Mouse (Mus musculus): Measurements from ENCODE around the gene Fcer2a. TPM values are rescaled to one million over a fixed set of nuclear protein-coding genes. Genes with fewer than 3 reads are reported as not detected.
A peak's percentile ranks its signal among the peaks of the same experiment; 100 is the strongest.

The Fcer2a gene
- total RNA-seq (2014; rRNA removed): not detected in 2 replicates
- 0.20 and 0.24 TPM in 2 replicates for polyA plus RNA-seq (2015; fragmentation: Nextera tagmentation; extraction: Ambion mirVana)

GRCm38 (mm10) chr8:3694121-3694520 lies at the start of gene Fcer2a:
TSS of gene Fcer2a (minus strand) at chr8:3694175.
- no peak for ATAC-seq
- H3K4me1 ChIP-seq (ENCODE audit: insufficient read depth): no peaks in the 10 kb centered on the region
- no peak within 1 kb of the TSS for H3K9ac ChIP-seq
- 83% methylated on average over 3 of the region's 3 CpGs for WGBS
- no peaks in the 10 kb centered on the region for H3K9me3 ChIP-seq (ENCODE audit: low read length)
- no peak within 1 kb of the TSS for H3K4me2 ChIP-seq (ENCODE audit: low read depth)
- no peak within 1 kb of the TSS for H3K4me3 ChIP-seq (ENCODE audit: low read depth, low read length)
- H3K36me3 ChIP-seq (ENCODE audit: insufficient read depth): no peaks in the 10 kb centered on the region
- TF ChIP-seq CTCF (IDR thresholded peaks at IDR 0.05; ENCODE audit: low read depth): no peak
- no peaks in the 10 kb centered on the region; the same call in 1 of the 2 replicates for H3K27me3 ChIP-seq (ENCODE audit: insufficient read depth, low read length)
- no peak within 1 kb of the TSS for H3K27ac ChIP-seq (ENCODE audit: low read depth, low read length)
- DNase-seq: no peak

- no peak for ATAC-seq
- Histone ChIP-seq H3K27me3 (ENCODE audit: insufficient read depth, low read length) (no peaks in the 10 kb centered on the region), H3K27ac (ENCODE audit: low read depth, low read length) (no peak overlapping the region), H3K4me3 (ENCODE audit: low read depth, low read length) (no peak overlapping the region), H3K9ac (no peak overlapping the region), H3K9me3 (ENCODE audit: low read length) (no peaks in the 10 kb centered on the region), H3K36me3 (ENCODE audit: insufficient read depth) (no peaks in the 10 kb centered on the region), H3K4me2 (ENCODE audit: low read depth) (no peak overlapping the region), H3K4me1 (ENCODE audit: insufficient read depth) (no peaks in the 10 kb centered on the region)
- 93% methylated on average over 2 of the region's 2 CpGs for WGBS
- no peak for DNase-seq
- no peak for TF ChIP-seq CTCF (IDR thresholded peaks at IDR 0.05; ENCODE audit: low read depth)
These were observed 43.0 kb upstream of the Fcer2a start for GRCm38 (mm10) chr8:3736947-3737346.

- Histone ChIP-seq H3K9me3 (ENCODE audit: low read length) (no peaks in the 10 kb centered on the region), H3K36me3 (ENCODE audit: insufficient read depth) (no peaks in the 10 kb centered on the region), H3K4me2 (ENCODE audit: low read depth) (no peak overlapping the region), H3K4me3 (ENCODE audit: low read depth, low read length) (no peak overlapping the region), H3K4me1 (ENCODE audit: insufficient read depth) (no peaks in the 10 kb centered on the region), H3K27me3 (ENCODE audit: insufficient read depth, low read length) (no peaks in the 10 kb centered on the region), H3K27ac (ENCODE audit: low read depth, low read length) (no peak overlapping the region), H3K9ac (no peak overlapping the region)
- no peak for TF ChIP-seq CTCF (IDR thresholded peaks at IDR 0.05; ENCODE audit: low read depth)
- no peak for DNase-seq
- no peak for ATAC-seq
- 91% methylated on average over 2 of the region's 2 CpGs for WGBS
These were observed 41.6 kb upstream of the Fcer2a start for GRCm38 (mm10) chr8:3735599-3735998.

GRCm38 (mm10) chr8:3734084-3734483 lies 40.1 kb upstream of the Fcer2a start:
- no peaks in the 10 kb centered on the region for H3K9me3 ChIP-seq (ENCODE audit: low read length)
- H3K4me3 ChIP-seq (ENCODE audit: low read depth, low read length): no peak overlapping the region
- ATAC-seq (no peak), DNase-seq (no peak)
- TF ChIP-seq CTCF (IDR thresholded peaks at IDR 0.05; ENCODE audit: low read depth): no peak
- H3K27ac ChIP-seq (ENCODE audit: low read depth, low read length): no peak overlapping the region
- H3K4me1 ChIP-seq (ENCODE audit: insufficient read depth): no peaks in the 10 kb centered on the region
- H3K4me2 ChIP-seq (ENCODE audit: low read depth): no peak overlapping the region
- WGBS: 40% methylated on average over 1 of the region's 1 CpGs
- H3K36me3 ChIP-seq (ENCODE audit: insufficient read depth): no peaks in the 10 kb centered on the region
- H3K27me3 ChIP-seq (ENCODE audit: insufficient read depth, low read length): no peaks in the 10 kb centered on the region
- no peak overlapping the region for H3K9ac ChIP-seq

GRCm38 (mm10) chr8:3721041-3721440 lies 27.1 kb upstream of the Fcer2a start:
- no peaks in the 10 kb centered on the region for H3K9me3 ChIP-seq (ENCODE audit: low read length)
- H3K27me3 ChIP-seq (ENCODE audit: insufficient read depth, low read length): no peaks in the 10 kb centered on the region
- no peaks in the 10 kb centered on the region for H3K36me3 ChIP-seq (ENCODE audit: insufficient read depth)
- no peak overlapping the region for H3K4me3 ChIP-seq (ENCODE audit: low read depth, low read length)
- no peaks in the 10 kb centered on the region for H3K4me1 ChIP-seq (ENCODE audit: insufficient read depth)
- 9% methylated on average over 1 of the region's 1 CpGs for WGBS
- no peak for TF ChIP-seq CTCF (IDR thresholded peaks at IDR 0.05; ENCODE audit: low read depth)
- no peak overlapping the region for H3K27ac ChIP-seq (ENCODE audit: low read depth, low read length)
- DNase-seq (peak; percentile 3), ATAC-seq (no peak)
- no peak overlapping the region for H3K9ac ChIP-seq
- no peak overlapping the region for H3K4me2 ChIP-seq (ENCODE audit: low read depth)

- Histone ChIP-seq H3K4me3 (ENCODE audit: low read depth, low read length) (no peak within 1 kb of the TSS), H3K27me3 (ENCODE audit: insufficient read depth, low read length) (no peaks in the 10 kb centered on the region), H3K27ac (ENCODE audit: low read depth, low read length) (no peak within 1 kb of the TSS), H3K9me3 (ENCODE audit: low read length) (no peaks in the 10 kb centered on the region), H3K4me1 (ENCODE audit: insufficient read depth) (no peaks in the 10 kb centered on the region), H3K9ac (no peak within 1 kb of the TSS), H3K4me2 (ENCODE audit: low read depth) (no peak within 1 kb of the TSS), H3K36me3 (ENCODE audit: insufficient read depth) (no peaks in the 10 kb centered on the region)
- no peak for TF ChIP-seq CTCF (IDR thresholded peaks at IDR 0.05; ENCODE audit: low read depth)
- no peak for DNase-seq
- no peak for ATAC-seq
- 76% methylated on average over 5 of the region's 5 CpGs for WGBS
These were observed 26.6 kb upstream of the Fcer2a start, which contains the start of gene Clec4g for GRCm38 (mm10) chr8:3720551-3720950. TSS of gene Clec4g (minus strand) at chr8:3720651.

- WGBS: 18% methylated on average over 14 of the region's 14 CpGs
These were observed 24.6 kb upstream of the Fcer2a start for GRCm38 (mm10) chr8:3718559-3718958.

More at GRCm38 (mm10) chr8:3718559-3718958, 24.6 kb upstream of the Fcer2a start:
- no peaks in the 10 kb centered on the region for H3K36me3 ChIP-seq (ENCODE audit: insufficient read depth)
- no peak overlapping the region for H3K9ac ChIP-seq
- ATAC-seq (peak; percentile 32; the same call in 1 of the 2 replicates), DNase-seq (peak; percentile 26)
- H3K4me1 ChIP-seq (ENCODE audit: insufficient read depth): no peaks in the 10 kb centered on the region
- H3K4me2 ChIP-seq (ENCODE audit: low read depth): no peak overlapping the region
- no peak overlapping the region for H3K4me3 ChIP-seq (ENCODE audit: low read depth, low read length)
- no peaks in the 10 kb centered on the region for H3K9me3 ChIP-seq (ENCODE audit: low read length)
- no peaks in the 10 kb centered on the region for H3K27me3 ChIP-seq (ENCODE audit: insufficient read depth, low read length)
- TF ChIP-seq CTCF (IDR thresholded peaks at IDR 0.05; ENCODE audit: low read depth): peak; percentile 72
- no peak overlapping the region for H3K27ac ChIP-seq (ENCODE audit: low read depth, low read length)

All from forebrain, postnatal 0 days (tissue).